Mouse (Mus musculus): ENCODE data around the gene Lats2.

GRCm38 (mm10) chr14:57716601-57717245 is 41.5 kb downstream of the Lats2 start:
- TF ChIP-seq EP300 (optimal IDR thresholded peaks at IDR 0.05) (no peak), CTCF (IDR thresholded peaks at IDR 0.05; ENCODE audit: low read depth) (no peak)

All from stomach, postnatal 0 days (tissue).